Comparison of ENCODE assay signal across 20 mouse cellular contexts in genomic region chr7:82327201-82327600, GRCm38 (mm10). TPM values are rescaled to one million over a fixed set of nuclear protein-coding genes. Genes with fewer than 3 reads are reported as not detected.
"Had no signal": no experiment of that assay in that cellular context is flagged by ENCODE, and none has a peak within 500 bp of the region (broad histone marks: within the 10 kb centered on the region; RNA-seq: fewer than 3 reads in every experiment).

No protein-coding gene starts in this region.

- H3K27ac ChIP-seq: midbrain, embryonic 10.5 days; midbrain, embryonic 12.5 days; neural tube, embryonic 13.5 days; neural tube, embryonic 15.5 days had no signal

- DNase-seq: lung, adult 18-20 months; lung, embryonic 14.5 days; lung, postnatal 10 days; lung, postnatal 4 days; midbrain, embryonic 14.5 days; retina, postnatal 1 day; right cerebral cortex, adult 18-20 months; right cerebral cortex, postnatal 25 days; right cerebral cortex, postnatal 4 days; spleen, adult 18-20 months; thymus, adult 2 months; thymus, postnatal 25 days; thymus, postnatal 4 days had no signal

- H3K4me3 ChIP-seq: midbrain, embryonic 10.5 days; midbrain, embryonic 12.5 days; myocyte; neural tube, embryonic 13.5 days; neural tube, embryonic 15.5 days had no signal

- H3K9ac ChIP-seq: lung, embryonic 14.5 days; midbrain, embryonic 12.5 days; neural tube, embryonic 13.5 days; neural tube, embryonic 15.5 days had no signal

- H3K27me3 ChIP-seq: midbrain, embryonic 12.5 days; neural tube, embryonic 13.5 days; neural tube, embryonic 15.5 days had no signal

- H3K4me2 ChIP-seq: lung, embryonic 14.5 days; midbrain, embryonic 12.5 days; neural tube, embryonic 13.5 days; neural tube, embryonic 15.5 days had no signal

- H3K36me3 ChIP-seq: midbrain, embryonic 10.5 days; midbrain, embryonic 12.5 days; neural tube, embryonic 13.5 days; neural tube, embryonic 15.5 days had no signal

- ATAC-seq: midbrain, embryonic 16.5 days had no signal

- H3K4me1 ChIP-seq: midbrain, embryonic 10.5 days; midbrain, embryonic 12.5 days; neural tube, embryonic 13.5 days; neural tube, embryonic 15.5 days had no signal

- H3K9me3 ChIP-seq: midbrain, embryonic 10.5 days; midbrain, embryonic 12.5 days; neural tube, embryonic 13.5 days; neural tube, embryonic 15.5 days had no signal

RNA-seq across cellular contexts. Expression of gene Adamtsl3, which starts 8.3 kb away (rescaled TPM):
- total RNA-seq: megakaryocyte-erythroid progenitor cell, adult 5-6 weeks had no signal
- polyA plus RNA-seq: midbrain, embryonic 10.5 days had no signal
